Mouse (Mus musculus): ENCODE data around the gene Ndufv1. TPM values are rescaled to one million over a fixed set of nuclear protein-coding genes. Genes with fewer than 3 reads are reported as not detected.
A peak's percentile ranks its signal among the peaks of the same experiment; 100 is the strongest.
"Not testable (repeated sequence)": the region's sequence is repeated elsewhere in the genome, so short reads cannot be mapped to it uniquely, and the experiment has no call there.

Ndufv1 gene
- polyA plus RNA-seq, 1 experiment from 2014 or later, result 188 TPM

DNA sequence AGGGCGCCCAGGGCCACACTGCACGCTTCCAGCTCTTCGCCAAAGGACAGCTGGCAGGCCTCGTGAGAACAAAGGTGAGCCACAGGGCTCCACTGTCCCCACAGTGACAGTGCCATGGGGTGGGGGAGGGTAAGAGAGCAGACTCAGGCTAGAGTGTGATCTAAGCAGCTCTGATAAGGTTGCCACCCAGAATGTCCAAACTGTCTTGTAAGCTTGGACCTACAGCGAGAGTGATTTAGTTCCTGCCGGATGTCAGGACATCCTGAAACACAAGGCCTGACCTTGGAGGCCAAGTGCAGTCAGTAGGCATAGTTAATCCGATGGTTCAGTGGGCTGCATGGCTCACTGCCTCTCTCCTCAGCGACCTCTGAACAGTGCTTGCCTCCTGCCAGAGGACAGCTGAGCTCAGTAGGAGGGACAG lies 27.3 kb downstream of the Ndufv1 start:
- H3K36me3 ChIP-seq (ENCODE audit: control insufficient read depth, insufficient read depth, low read length), result no peaks in the 10 kb centered on the region
- DNase-seq (ENCODE audit: low spot score), result peak; percentile 34
- no peak overlapping the region for H3K4me2 ChIP-seq (ENCODE audit: low read depth, low read length)
- no peak overlapping the region for H3K9ac ChIP-seq (ENCODE audit: low read depth, low read length)
- ATAC-seq (ENCODE audit: low read depth), result no peak
- no peaks in the 10 kb centered on the region for H3K27me3 ChIP-seq (replicated peaks; ENCODE audit: control insufficient read depth, insufficient read depth, low read length)
- 41% methylated on average over 8 of the region's 8 CpGs for WGBS
- no peaks in the 10 kb centered on the region for H3K9me3 ChIP-seq (ENCODE audit: control insufficient read depth, low read length)
- no peak overlapping the region; the same call in 1 of the 2 replicates for H3K27ac ChIP-seq (replicated peaks; ENCODE audit: low read depth, low read length)
- peaks cover 15% of the 10 kb centered on the region; the same call in 1 of the 2 replicates for H3K4me1 ChIP-seq (ENCODE audit: control insufficient read depth, insufficient read depth, low read length)
- no peak overlapping the region for H3K4me3 ChIP-seq (ENCODE audit: low read depth, low read length)

- H3K9me3 ChIP-seq (ENCODE audit: control insufficient read depth, low read length), result no peaks in the 10 kb centered on the region
- 29% methylated on average over 9 of the region's 9 CpGs for WGBS
- DNase-seq (ENCODE audit: low spot score) (no peak), ATAC-seq (ENCODE audit: low read depth) (no peak)
- no peak overlapping the region for H3K4me2 ChIP-seq (ENCODE audit: low read depth, low read length)
- no peaks in the 10 kb centered on the region for H3K27me3 ChIP-seq (replicated peaks; ENCODE audit: control insufficient read depth, insufficient read depth, low read length)
- H3K4me3 ChIP-seq (ENCODE audit: low read depth, low read length), result no peak overlapping the region
- no peaks in the 10 kb centered on the region for H3K36me3 ChIP-seq (ENCODE audit: control insufficient read depth, insufficient read depth, low read length)
- H3K9ac ChIP-seq (ENCODE audit: low read depth, low read length), result no peak overlapping the region
- peaks cover 15% of the 10 kb centered on the region; the same call in 1 of the 2 replicates for H3K4me1 ChIP-seq (ENCODE audit: control insufficient read depth, insufficient read depth, low read length)
- H3K27ac ChIP-seq (replicated peaks; ENCODE audit: low read depth, low read length), result 0 out of 2 replicates have a peak overlapping the region, but pooled peaks have one; percentile 10
Measured at GRCm38 (mm10) chr19:3983527-3984200, 28.9 kb downstream of the Ndufv1 start.

GRCm38 (mm10) chr19:3980917-3981316 lies 31.7 kb downstream of the Ndufv1 start:
- no peaks in the 10 kb centered on the region for H3K9me3 ChIP-seq (ENCODE audit: control insufficient read depth, low read length)
- no peak overlapping the region for H3K27ac ChIP-seq (replicated peaks; ENCODE audit: low read depth, low read length)
- ATAC-seq (ENCODE audit: low read depth), result no peak
- WGBS, result 80% methylated on average over 9 of the region's 9 CpGs
- peaks cover 6% of the 10 kb centered on the region; the same call in 1 of the 2 replicates for H3K4me1 ChIP-seq (ENCODE audit: control insufficient read depth, insufficient read depth, low read length)
- no peaks in the 10 kb centered on the region for H3K36me3 ChIP-seq (ENCODE audit: control insufficient read depth, insufficient read depth, low read length)
- no peaks in the 10 kb centered on the region for H3K27me3 ChIP-seq (replicated peaks; ENCODE audit: control insufficient read depth, insufficient read depth, low read length)
- H3K4me2 ChIP-seq (ENCODE audit: low read depth, low read length), result no peak overlapping the region
- DNase-seq (ENCODE audit: low spot score), result no peak
- no peak overlapping the region for H3K9ac ChIP-seq (ENCODE audit: low read depth, low read length)
- H3K4me3 ChIP-seq (ENCODE audit: low read depth, low read length), result no peak overlapping the region

- Histone ChIP-seq H3K27ac (replicated peaks; ENCODE audit: low read depth, low read length) (no peak overlapping the region), H3K36me3 (ENCODE audit: control insufficient read depth, insufficient read depth, low read length) (no peaks in the 10 kb centered on the region), H3K4me1 (ENCODE audit: control insufficient read depth, insufficient read depth, low read length) (peaks cover 6% of the 10 kb centered on the region; the same call in 1 of the 2 replicates), H3K9me3 (ENCODE audit: control insufficient read depth, low read length) (no peaks in the 10 kb centered on the region), H3K27me3 (replicated peaks; ENCODE audit: control insufficient read depth, insufficient read depth, low read length) (no peaks in the 10 kb centered on the region), H3K9ac (ENCODE audit: low read depth, low read length) (no peak overlapping the region), H3K4me3 (ENCODE audit: low read depth, low read length) (no peak overlapping the region), H3K4me2 (ENCODE audit: low read depth, low read length) (no peak overlapping the region)
- DNase-seq (ENCODE audit: low spot score) (peak; percentile 91), ATAC-seq (ENCODE audit: low read depth) (peak; percentile 79)
- 11% methylated on average over 4 of the region's 4 CpGs for WGBS
Measured at GRCm38 (mm10) chr19:3980309-3980708, 32.3 kb downstream of the Ndufv1 start.

DNA sequence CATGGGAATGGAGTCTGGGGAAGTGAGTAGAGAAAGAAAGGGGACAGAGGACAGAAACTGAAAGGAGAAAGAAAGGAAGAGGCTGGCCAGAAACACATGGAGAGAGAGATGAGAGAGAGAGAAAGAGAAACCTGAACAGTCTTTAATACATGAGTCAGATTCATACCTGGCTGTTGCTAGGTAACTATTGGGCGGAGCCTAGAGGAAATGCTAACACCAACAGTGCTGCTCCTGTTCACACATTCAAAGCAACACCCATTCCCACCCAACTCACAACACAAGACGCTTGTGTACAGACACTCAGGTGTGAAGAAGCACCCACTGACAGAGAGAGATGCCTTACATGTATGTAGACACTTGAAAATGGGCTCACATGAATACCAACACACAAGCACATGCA lies 36.7 kb downstream of the Ndufv1 start:
- ATAC-seq (ENCODE audit: low read depth) (no peak), DNase-seq (ENCODE audit: low spot score) (no peak)
- Histone ChIP-seq H3K9ac (ENCODE audit: low read depth, low read length) (no peak overlapping the region), H3K36me3 (ENCODE audit: control insufficient read depth, insufficient read depth, low read length) (no peaks in the 10 kb centered on the region), H3K4me3 (ENCODE audit: low read depth, low read length) (no peak overlapping the region), H3K4me1 (ENCODE audit: control insufficient read depth, insufficient read depth, low read length) (no peaks in the 10 kb centered on the region; the same call in 1 of the 2 replicates), H3K9me3 (ENCODE audit: control insufficient read depth, low read length) (no peaks in the 10 kb centered on the region), H3K27me3 (replicated peaks; ENCODE audit: control insufficient read depth, insufficient read depth, low read length) (no peaks in the 10 kb centered on the region), H3K27ac (replicated peaks; ENCODE audit: low read depth, low read length) (no peak overlapping the region), H3K4me2 (ENCODE audit: low read depth, low read length) (no peak overlapping the region)
- 85% methylated on average over 2 of the region's 2 CpGs for WGBS

GRCm38 (mm10) chr19:3974608-3975007 lies 38.0 kb downstream of the Ndufv1 start:
- 73% methylated on average over 6 of the region's 6 CpGs for WGBS
- not testable (repeated sequence) for H3K27me3 ChIP-seq (replicated peaks; ENCODE audit: control insufficient read depth, insufficient read depth, low read length); ATAC-seq (ENCODE audit: low read depth); H3K4me1 ChIP-seq (ENCODE audit: control insufficient read depth, insufficient read depth, low read length); DNase-seq (ENCODE audit: low spot score); H3K4me3 ChIP-seq (ENCODE audit: low read depth, low read length); H3K9ac ChIP-seq (ENCODE audit: low read depth, low read length); H3K27ac ChIP-seq (replicated peaks; ENCODE audit: low read depth, low read length); H3K9me3 ChIP-seq (ENCODE audit: control insufficient read depth, low read length); H3K4me2 ChIP-seq (ENCODE audit: low read depth, low read length); H3K36me3 ChIP-seq (ENCODE audit: control insufficient read depth, insufficient read depth, low read length)

- no peak within 1 kb of the TSS; the same call in 1 of the 2 replicates for H3K9ac ChIP-seq (ENCODE audit: low read depth, low read length)
- no peaks in the 10 kb centered on the region for H3K27me3 ChIP-seq (replicated peaks; ENCODE audit: control insufficient read depth, insufficient read depth, low read length)
- 16% methylated on average over 9 of the region's 9 CpGs for WGBS
- no peaks in the 10 kb centered on the region for H3K9me3 ChIP-seq (ENCODE audit: control insufficient read depth, low read length)
- no peak within 1 kb of the TSS for H3K4me3 ChIP-seq (ENCODE audit: low read depth, low read length)
- no peaks in the 10 kb centered on the region; the same call in 1 of the 2 replicates for H3K4me1 ChIP-seq (ENCODE audit: control insufficient read depth, insufficient read depth, low read length)
- DNase-seq (ENCODE audit: low spot score) (peak; percentile 87), ATAC-seq (ENCODE audit: low read depth) (peak; percentile 75)
- H3K4me2 ChIP-seq (ENCODE audit: low read depth, low read length), result no peak within 1 kb of the TSS
- 0 out of 2 replicates have a peak within 1 kb of the TSS, but pooled peaks have one; percentile 21 for H3K27ac ChIP-seq (replicated peaks; ENCODE audit: low read depth, low read length)
- H3K36me3 ChIP-seq (ENCODE audit: control insufficient read depth, insufficient read depth, low read length), result no peaks in the 10 kb centered on the region
Measured at GRCm38 (mm10) chr19:3972229-3972628, 40.4 kb downstream of the Ndufv1 start, which contains the start of gene Aldh3b2. TSS of gene Aldh3b2 (plus strand) at chr19:3972328.

- Histone ChIP-seq H3K4me3 (ENCODE audit: low read depth, low read length) (no peak overlapping the region), H3K9me3 (ENCODE audit: control insufficient read depth, low read length) (no peaks in the 10 kb centered on the region), H3K4me1 (ENCODE audit: control insufficient read depth, insufficient read depth, low read length) (no peaks in the 10 kb centered on the region), H3K4me2 (ENCODE audit: low read depth, low read length) (no peak overlapping the region), H3K27ac (replicated peaks; ENCODE audit: low read depth, low read length) (no peak overlapping the region), H3K36me3 (ENCODE audit: control insufficient read depth, insufficient read depth, low read length) (no peaks in the 10 kb centered on the region), H3K9ac (ENCODE audit: low read depth, low read length) (no peak overlapping the region), H3K27me3 (replicated peaks; ENCODE audit: control insufficient read depth, insufficient read depth, low read length) (no peaks in the 10 kb centered on the region)
- no peak for DNase-seq (ENCODE audit: low spot score)
- WGBS, result 48% methylated on average over 3 of the region's 3 CpGs
- no peak for ATAC-seq (ENCODE audit: low read depth)
Measured at GRCm38 (mm10) chr19:3967258-3967657, 45.3 kb downstream of the Ndufv1 start.
